Mouse (Mus musculus) urinary bladder, postnatal 14 days (tissue): Measurements from ENCODE around the gene Tunar.

Source experiments
- DNase-seq: peaks from one replicate; pipeline ENCODE4 v3.0.0; 2021; ENCODE audit warnings: low spot score

Tunar gene

DNA sequence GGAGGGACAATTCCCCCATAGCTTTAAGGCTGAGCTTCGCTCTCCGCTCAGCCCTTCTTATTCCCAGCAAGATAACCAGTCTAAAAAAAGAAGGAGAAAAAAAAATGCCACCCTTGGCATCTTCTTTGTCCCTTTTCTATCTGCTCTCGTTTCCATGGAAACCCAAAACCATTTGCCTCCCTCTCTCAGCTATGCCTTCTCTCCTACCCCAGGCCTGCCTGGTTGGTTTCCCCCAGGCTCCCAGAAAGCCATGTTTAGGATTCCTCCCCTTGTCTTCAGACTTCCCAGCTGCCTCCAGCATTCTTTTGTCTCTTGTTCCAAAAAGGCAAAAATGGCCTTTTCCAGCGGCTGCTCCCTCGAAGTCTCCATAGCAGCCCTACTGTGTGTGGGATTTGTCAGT lies 70.1 kb downstream of the Tunar start:
- DNase-seq: no peak

DNA sequence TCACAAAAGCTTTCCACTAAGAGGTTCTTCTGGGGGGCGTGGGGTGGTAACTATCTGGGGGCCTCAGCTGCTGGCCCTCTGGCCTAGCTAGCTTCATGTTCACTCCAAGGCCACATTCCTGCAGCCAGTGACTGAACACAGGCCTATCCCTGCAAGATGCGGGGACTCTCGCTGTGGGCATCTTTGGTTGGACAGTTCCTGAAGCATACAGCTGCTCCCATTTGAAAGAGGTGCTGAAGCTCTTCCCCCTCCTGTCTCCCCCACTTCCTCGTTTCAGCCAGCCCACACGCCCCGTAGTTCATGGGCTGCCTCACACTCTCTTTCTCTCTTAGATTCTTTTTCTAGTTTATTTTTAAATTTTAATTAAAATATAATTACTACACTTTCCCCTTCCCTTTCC lies 72.3 kb downstream of the Tunar start:
- DNase-seq: no peak

DNA sequence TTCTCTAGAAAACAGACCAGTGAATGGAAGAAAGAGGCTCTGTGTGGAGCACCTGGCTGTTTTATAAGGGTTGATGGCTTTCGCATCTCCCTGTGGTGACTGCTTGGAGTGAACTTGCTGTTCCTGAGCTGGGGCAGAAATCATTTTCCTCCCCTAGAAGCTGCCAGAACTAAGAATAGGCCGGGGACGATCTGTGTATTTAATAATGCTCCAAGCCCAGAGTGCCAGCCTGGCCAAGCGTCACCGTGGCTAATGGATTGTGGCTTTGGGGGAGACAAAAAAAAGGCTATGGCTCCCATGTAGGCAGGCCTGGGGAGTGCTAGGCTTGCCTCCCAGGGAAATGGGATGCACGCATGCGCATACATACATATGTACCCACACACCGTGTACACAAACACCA lies 80.2 kb downstream of the Tunar start:
- no peak for DNase-seq

DNA sequence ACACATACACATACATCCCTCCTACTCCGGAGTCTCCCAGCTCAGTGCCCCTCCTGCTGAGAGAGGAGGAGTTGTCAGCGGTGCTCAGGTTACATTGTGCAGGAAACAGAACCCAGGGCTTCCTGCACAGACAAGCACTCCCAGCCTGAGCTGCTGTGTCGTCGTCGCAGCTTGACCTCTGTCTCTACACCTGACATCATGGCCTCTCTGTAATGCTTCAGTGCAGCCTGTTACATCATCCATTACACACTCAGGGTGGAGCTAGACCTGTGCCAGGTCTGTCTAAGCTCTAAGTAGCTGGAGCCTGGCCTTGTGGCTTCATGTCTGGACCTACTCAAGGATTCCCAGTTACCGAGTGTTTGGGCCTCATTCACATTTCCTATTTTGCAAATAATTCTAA lies 86.8 kb downstream of the Tunar start:
- no peak for DNase-seq

DNA sequence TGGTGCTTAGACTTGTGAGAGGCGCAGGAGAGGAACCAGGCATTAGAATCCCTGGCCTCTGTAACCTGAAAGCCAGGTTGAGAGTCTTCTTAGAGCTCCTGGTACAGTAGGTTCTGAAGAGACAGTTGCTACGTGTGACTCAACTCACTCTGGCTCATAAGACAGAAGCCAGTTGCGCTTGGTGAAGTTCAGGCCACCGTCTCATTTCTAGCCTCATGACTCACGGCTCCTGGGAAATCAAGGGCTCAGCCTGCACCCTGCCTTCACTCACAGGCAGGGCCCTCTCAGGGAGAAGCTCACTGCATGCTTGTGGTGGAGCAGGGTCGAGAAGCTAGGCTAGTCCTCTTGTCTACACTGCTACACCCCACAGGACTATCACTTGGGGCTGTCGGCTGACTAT lies 92.9 kb downstream of the Tunar start:
- DNase-seq: no peak

DNA sequence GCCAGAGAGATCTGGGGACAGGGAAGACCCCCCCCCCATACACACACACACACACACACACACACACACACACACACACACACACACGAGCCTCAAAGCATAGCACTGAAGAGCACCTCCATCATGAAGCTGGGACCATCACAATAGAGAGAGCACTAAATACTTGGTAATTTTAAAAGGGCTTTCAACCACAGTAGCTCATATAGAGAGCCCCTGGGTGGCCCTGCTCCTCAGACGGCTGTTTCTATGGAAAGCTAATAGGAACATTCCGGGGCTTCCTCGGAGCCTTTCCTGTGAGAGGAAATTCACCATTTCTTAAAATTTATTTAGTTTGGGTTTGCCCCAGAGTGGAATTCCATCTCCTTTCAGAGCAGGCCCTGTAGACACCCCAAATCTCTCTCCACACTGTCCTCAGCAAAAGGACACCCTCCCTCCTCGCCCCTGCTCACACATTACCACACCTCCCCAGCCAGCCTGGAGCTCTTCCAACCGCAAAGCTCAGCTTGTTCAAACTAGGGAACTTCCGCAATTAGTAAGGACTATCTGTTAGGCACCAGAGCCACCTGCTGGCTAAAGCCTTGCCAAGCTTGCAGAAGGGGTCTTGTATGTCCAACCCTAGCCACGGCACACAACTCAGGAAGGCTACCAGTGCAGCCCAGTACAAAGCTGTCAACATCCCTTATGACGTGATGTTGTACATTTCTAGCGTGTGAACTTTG lies 93.5 kb downstream of the Tunar start:
- DNase-seq: peak; percentile 77

DNA sequence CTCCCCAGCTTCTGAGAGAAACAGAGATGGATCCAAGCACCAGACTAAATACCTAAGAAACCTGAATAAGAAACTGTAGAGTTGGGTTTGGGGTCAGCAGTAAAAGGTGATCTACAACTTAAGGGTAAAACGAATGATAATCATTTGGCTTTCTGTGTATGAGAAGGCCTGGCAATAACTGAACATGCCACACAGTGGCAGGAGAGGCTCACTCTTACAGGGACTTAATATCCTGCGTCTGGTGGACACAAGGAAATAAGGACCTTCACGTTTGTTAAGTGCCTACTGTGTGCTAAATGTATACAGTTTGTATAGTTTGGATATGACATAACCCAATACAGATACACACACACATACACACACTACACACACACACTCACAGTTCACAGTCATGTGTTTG lies 98.2 kb downstream of the Tunar start:
- no peak for DNase-seq

DNA sequence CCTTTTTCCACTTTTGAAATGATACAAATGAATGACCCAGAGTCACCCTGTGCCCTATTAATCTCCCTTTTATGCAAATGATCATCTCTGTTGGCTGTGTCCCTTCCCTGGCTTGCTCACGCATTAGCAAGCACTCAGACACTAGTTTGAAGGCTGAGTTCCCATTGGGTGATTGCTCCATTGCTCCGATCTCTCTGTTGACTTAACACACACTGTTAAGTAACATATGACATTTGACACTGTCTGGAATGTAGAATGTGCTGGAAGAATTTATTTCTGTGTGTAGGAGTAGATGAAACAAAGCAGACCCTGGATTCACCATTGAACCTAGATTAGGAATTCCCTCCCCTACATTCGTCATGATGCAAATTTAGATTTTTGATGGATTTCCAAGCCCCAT lies 99.1 kb downstream of the Tunar start:
- no peak for DNase-seq
